Mouse (Mus musculus) lung, adult 2 months (tissue): ENCODE measurements around the gene Gm49387.

ENCODE experiments used
- CTCF ChIP-seq: fragments of 200-500 bp; IDR thresholded peaks from 2 replicates; pipeline ENCODE4 v1.5.1; 2011; ENCODE audit warnings: mild to moderate bottlenecking, low read length, control low read depth; ENCODE audit not compliant: insufficient read depth
- POLR2A ChIP-seq: fragments of 200-500 bp; IDR thresholded peaks from 2 replicates; pipeline ENCODE4 v1.6.1; 2011; ENCODE audit warnings: low read depth, mild to moderate bottlenecking, control low read depth, low read length, borderline replicate concordance; ENCODE audit errors: extremely low read depth

DNA sequence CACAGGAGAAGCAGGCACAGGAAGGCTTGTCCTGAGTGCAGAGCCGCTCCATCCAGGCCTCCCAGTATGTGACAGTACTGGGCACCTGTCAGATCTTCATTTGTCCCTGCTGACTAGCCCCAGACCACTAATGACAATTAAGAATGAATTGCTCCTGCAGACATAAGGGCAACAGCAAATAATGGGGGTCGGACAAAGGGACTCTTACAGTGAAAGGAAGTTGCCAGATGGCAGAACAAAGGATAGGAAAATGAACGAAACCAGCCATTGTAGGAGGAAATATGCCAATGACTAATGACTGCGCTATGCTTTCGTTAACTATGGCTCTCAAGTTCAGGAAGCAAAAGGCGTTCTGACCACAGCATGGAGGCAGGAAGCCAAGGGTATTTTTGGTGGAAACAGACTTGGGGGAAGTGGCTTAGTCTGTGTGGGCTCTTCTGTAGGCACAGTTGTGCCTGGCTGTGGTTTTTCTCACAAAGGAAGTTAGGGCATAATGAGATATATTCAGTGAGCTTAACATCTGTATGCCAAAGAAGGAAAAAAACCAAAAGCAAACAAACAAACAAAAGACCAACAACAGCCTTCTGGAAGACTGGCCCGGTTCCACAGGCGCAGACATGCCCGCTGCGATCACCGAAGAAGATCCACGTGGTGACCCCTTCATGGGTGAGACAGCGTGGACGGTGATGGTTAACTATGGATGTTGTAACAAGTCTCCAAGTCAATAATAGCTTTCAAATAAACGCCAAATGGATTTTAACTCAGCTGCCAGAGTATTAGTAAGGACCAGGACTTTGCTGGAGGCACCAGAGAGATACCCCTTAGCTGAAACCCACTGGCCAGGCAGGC is 29.2 kb upstream of the Gm49387 start:
- TF ChIP-seq CTCF (no peak), POLR2A (no peak)
